Mouse (Mus musculus) heart, postnatal 0 days (tissue): ENCODE results near the gene Slc22a14. TPM values are rescaled to one million over a fixed set of nuclear protein-coding genes. Genes with fewer than 3 reads are reported as not detected.

Experiments used
- ATAC-seq: fragments of 200-750 bp; cut with Nextera tagmentation; 2 replicates; pipeline ENCODE4 v1.8.0; 2017; ENCODE audit warnings: low read depth, moderate number of reproducible peaks, moderate library complexity; ENCODE audit not compliant: insufficient read depth
- DNase-seq: peaks from one replicate; pipeline ENCODE4 v3.0.0-alpha.2; 2016; ENCODE audit warnings: low spot score
- H3K27ac ChIP-seq: fragments of 300-500 bp; sonication (generic); 2 replicates; pipeline ENCODE4 v1.5.1; 2014; ENCODE audit warnings: low read depth, mild to moderate bottlenecking
- H3K27me3 ChIP-seq: fragments of 300-500 bp; sonication (generic); 2 replicates; pipeline ENCODE4 v1.6.1; 2014; ENCODE audit warnings: low read length, mixed read lengths; ENCODE audit not compliant: control insufficient read depth, insufficient read depth
- H3K36me3 ChIP-seq: fragments of 300-500 bp; sonication (generic); replicated peaks from 2 replicates; pipeline ENCODE4 v1.6.1; 2014; ENCODE audit warnings: low read length, mixed read lengths; ENCODE audit not compliant: control insufficient read depth, insufficient read depth
- H3K4me1 ChIP-seq: fragments of 300-500 bp; sonication (generic); 2 replicates; pipeline ENCODE4 v1.6.1; 2014; ENCODE audit warnings: antibody characterized with exemption; ENCODE audit not compliant: control insufficient read depth, insufficient read depth
- H3K4me2 ChIP-seq: fragments of 300-500 bp; sonication (generic); 2 replicates; pipeline ENCODE4 v1.6.1; 2014; ENCODE audit warnings: low read depth, mild to moderate bottlenecking, low read length, moderate library complexity
- H3K4me3 ChIP-seq: fragments of 300-500 bp; sonication (generic); 2 replicates; pipeline ENCODE4 v1.5.1; 2014; ENCODE audit warnings: low read depth, low read length
- H3K9ac ChIP-seq: fragments of 300-500 bp; sonication (generic); replicated peaks from 2 replicates; pipeline ENCODE4 v1.6.1; 2014; ENCODE audit warnings: low read depth, low read length, mixed read lengths
- H3K9me3 ChIP-seq: fragments of 300-500 bp; sonication (generic); replicated peaks from 2 replicates; pipeline ENCODE4 v1.6.1; 2016; ENCODE audit warnings: low read length; ENCODE audit not compliant: control insufficient read depth
- CTCF ChIP-seq: IDR thresholded peaks from 2 replicates; pipeline ENCODE4 v1.5.1; 2016; ENCODE audit warnings: antibody characterized with exemption, control low read depth, low read depth
- EP300 ChIP-seq: IDR thresholded peaks from 2 replicates; pipeline ENCODE4 v1.6.1; 2016; ENCODE audit warnings: antibody characterized with exemption, low read depth
- WGBS: fragments of 180-500 bp; shearing (Covaris S2); extraction: QIAGEN DNeasy Blood & Tissue Kit; methylation state at CpG from one replicate; pipeline ENCODE4 v1.1.7; 2014; 5-methylcytosine and 5-hydroxymethylcytosine counted together
- polyA plus RNA-seq: library from polyadenylated mRNA; unstranded; fragments of >200 nt; fragmentation: Nextera tagmentation; extraction: Ambion mirVana; gene quantifications from 2 replicates; pipeline ENCODE4 v1.2.1, GENCODE M21; 2015
- total RNA-seq: library from RNA; depleted of rRNA; stranded (reverse); fragments of >200 nt; gene quantifications from 2 replicates; pipeline ENCODE4 v1.2.3, GENCODE M21; 2014; ENCODE audit warnings: low replicate concordance

Slc22a14 gene
- total and polyA plus RNA-seq, 2 experiments from 2014 or later, result 0.08 TPM; not detected in 1

DNA sequence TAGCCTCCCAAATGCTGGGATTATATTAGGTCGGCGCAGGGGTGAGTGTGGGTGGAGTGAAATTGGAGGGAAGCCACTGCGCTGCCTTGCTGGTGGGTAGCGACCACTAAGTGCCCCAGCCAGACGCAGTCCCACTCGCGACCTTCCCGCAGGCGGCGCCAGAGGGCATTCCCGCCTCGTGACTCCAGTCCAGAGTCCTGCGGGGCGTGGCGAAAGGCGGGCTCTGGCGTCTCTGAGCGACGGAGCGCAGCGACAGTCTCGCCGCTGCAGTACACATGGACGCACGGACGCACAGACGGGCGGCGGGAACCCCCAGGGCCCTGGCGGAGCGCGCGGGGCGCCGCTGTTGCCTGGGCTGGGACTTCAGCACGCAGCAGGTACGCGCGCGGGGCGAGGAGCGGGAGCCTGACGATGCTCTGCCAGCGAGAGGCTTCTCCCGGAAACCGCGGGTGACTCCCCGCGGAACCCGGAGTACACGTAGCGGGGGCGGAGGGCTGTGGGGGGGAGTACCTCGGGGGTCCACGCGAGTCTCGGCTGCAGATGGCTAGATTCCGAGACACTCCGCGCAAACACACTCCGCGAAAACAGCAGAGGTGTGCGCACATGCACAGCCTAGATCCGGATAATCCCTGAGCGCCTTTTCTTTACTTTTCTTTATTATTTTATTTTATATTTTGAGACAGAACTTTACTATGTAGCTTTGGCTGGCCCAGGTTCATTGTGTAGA, 7.9 kb downstream of the Slc22a14 start, which contains the start of gene Xylb:
TSS of gene Xylb (plus strand) at position 51 of the 727 bp plus-strand sequence.
- DNase-seq (peak; percentile 75), ATAC-seq (peak; percentile 91)
- TF ChIP-seq EP300, result no peak
- peak; percentile 80 for TF ChIP-seq CTCF
- WGBS, result 3% methylated on average over 65 of the region's 65 CpGs
- H3K4me1 ChIP-seq, result no peaks in the 10 kb centered on the region
- no peaks in the 10 kb centered on the region for H3K36me3 ChIP-seq
- no peak within 1 kb of the TSS for H3K27ac ChIP-seq
- H3K4me2 ChIP-seq, result peak within 1 kb of the TSS; percentile 82
- H3K4me3 ChIP-seq, result peak within 1 kb of the TSS; percentile 54
- no peaks in the 10 kb centered on the region for H3K27me3 ChIP-seq
- no peaks in the 10 kb centered on the region for H3K9me3 ChIP-seq
- peak within 1 kb of the TSS; percentile 49; the same call in 1 of the 2 replicates for H3K9ac ChIP-seq

DNA sequence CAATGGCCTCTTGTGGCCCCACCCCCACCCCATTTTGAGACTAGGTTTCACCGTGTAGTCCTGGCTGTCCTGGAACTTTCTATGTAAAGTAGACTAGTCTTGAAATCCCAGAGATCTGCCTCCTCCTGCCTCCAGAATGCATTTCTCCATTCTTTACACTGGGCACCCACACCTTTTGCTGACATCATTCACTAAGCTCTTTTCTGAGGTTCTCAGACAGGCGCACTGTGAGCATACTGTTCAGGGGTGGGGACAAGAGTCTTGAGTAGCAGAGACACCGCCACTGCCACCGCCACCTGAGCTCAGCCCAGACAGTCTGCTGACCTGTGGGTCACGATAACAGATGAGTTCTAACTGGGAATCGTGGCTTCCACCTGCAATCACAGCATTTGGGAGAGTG, 9.4 kb downstream of the Slc22a14 start:
- WGBS, result 72% methylated on average over 6 of the region's 6 CpGs
- H3K27me3 ChIP-seq, result no peaks in the 10 kb centered on the region
- DNase-seq (no peak), ATAC-seq (no peak)
- H3K4me3 ChIP-seq, result no peak overlapping the region
- no peak overlapping the region for H3K9ac ChIP-seq
- TF ChIP-seq EP300 (no peak), CTCF (no peak)
- H3K4me1 ChIP-seq, result no peaks in the 10 kb centered on the region
- H3K9me3 ChIP-seq, result no peaks in the 10 kb centered on the region
- no peak overlapping the region for H3K4me2 ChIP-seq
- H3K27ac ChIP-seq, result no peak overlapping the region
- peaks cover 6% of the 10 kb centered on the region for H3K36me3 ChIP-seq

DNA sequence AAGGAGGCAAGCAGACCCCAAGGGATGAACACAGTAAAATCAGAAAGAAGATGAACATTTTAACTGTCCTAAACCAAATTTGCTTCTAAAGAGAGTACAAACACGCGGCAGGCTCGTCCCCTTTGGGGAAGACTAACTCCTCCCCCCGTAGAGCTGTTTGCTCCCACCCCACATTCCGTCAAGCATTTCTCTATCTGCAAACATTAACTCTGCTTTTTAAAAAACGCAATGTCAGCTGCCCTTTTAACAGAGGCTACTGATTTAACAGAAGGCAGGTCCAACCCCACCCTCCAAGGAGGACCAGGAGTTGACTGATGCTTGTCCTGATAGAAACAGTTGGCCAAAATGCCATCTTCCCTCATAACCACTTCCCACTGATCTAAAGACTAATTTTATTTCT, 11.4 kb downstream of the Slc22a14 start:
- no peaks in the 10 kb centered on the region for H3K4me1 ChIP-seq
- no peaks in the 10 kb centered on the region for H3K9me3 ChIP-seq
- ATAC-seq (no peak), DNase-seq (no peak)
- H3K27me3 ChIP-seq, result no peaks in the 10 kb centered on the region
- H3K27ac ChIP-seq, result no peak overlapping the region
- no peak overlapping the region for H3K4me2 ChIP-seq
- H3K4me3 ChIP-seq, result no peak overlapping the region
- H3K36me3 ChIP-seq, result peaks cover 17% of the 10 kb centered on the region
- no peak overlapping the region for H3K9ac ChIP-seq
- TF ChIP-seq EP300 (no peak), CTCF (no peak)
- WGBS, result 75% methylated on average over 6 of the region's 6 CpGs

DNA sequence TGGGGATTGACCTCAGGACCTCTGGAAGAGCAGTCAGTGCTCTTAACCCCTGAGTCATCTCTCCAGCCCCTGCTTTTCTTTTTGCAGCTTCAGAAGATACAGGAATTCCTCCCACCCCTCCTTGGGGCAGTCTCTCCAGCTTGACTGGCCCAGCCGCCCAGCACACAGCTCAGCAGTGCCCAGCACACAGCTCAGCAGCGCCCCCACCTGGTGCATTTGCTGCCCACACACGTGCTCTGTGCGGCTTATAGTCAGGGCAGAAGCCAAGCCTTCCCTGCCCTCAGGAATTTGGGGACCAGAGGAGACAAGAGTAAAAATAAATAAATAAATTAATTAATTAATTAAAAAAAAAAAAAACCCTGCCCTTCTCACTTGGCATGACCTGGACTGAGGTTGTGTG, 13.3 kb downstream of the Slc22a14 start:
- no peaks in the 10 kb centered on the region for H3K27me3 ChIP-seq
- no peak overlapping the region for H3K4me3 ChIP-seq
- no peaks in the 10 kb centered on the region for H3K4me1 ChIP-seq
- peaks cover 33% of the 10 kb centered on the region for H3K36me3 ChIP-seq
- TF ChIP-seq CTCF, result peak; percentile 84
- no peak for TF ChIP-seq EP300
- 31% methylated on average over 4 of the region's 4 CpGs for WGBS
- peak; percentile 87 for ATAC-seq
- H3K27ac ChIP-seq, result no peak overlapping the region
- DNase-seq, result peak; percentile 63
- no peak overlapping the region for H3K4me2 ChIP-seq
- H3K9me3 ChIP-seq, result no peaks in the 10 kb centered on the region
- no peak overlapping the region for H3K9ac ChIP-seq

DNA sequence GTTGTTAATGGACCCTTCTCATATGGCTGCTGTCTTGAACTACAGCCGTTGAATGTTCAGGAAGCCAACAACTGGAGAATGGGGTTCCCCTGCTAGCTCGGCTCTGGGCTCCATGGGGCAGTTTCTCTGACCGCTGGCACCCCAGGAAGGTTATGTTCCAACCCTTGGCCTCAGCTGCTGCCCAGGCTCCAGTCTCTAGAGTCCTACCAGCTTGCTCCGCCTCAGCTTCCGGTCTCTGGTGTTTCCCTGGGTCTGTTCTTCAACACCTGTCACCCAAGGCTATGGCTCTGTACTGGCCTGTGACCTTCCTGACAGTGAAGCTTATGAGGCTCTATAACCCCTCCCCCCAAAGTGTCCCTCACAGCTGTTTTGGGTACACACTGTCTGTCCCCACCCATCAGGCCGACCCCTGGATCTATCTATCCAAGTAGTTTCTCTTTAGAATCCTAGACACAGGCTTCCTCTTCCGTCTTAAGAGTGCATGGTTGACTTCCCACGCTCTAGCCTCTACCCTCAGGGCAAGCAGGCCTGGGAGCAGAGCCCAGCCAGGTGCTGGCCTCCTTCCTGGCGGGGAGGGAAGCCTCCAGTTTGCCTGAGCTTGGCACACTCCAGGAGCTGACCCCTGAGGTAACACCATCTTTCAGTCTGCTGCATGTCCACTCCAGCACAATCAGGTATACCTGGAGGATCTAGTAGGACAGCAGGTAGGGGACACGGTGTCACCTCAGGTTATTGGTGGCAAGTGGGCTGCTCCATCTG, 14.2 kb downstream of the Slc22a14 start:
- Histone ChIP-seq H3K9me3 (no peaks in the 10 kb centered on the region), H3K4me3 (no peak overlapping the region), H3K9ac (no peak overlapping the region), H3K4me2 (no peak overlapping the region), H3K4me1 (no peaks in the 10 kb centered on the region), H3K36me3 (peaks cover 40% of the 10 kb centered on the region), H3K27ac (no peak overlapping the region), H3K27me3 (no peaks in the 10 kb centered on the region)
- DNase-seq, result no peak
- WGBS, result 86% methylated on average over 10 of the region's 10 CpGs
- TF ChIP-seq EP300, result no peak
- no peak for TF ChIP-seq CTCF
- ATAC-seq, result no peak
